Mouse (Mus musculus) hematopoietic stem cell, adult 5-6 weeks (primary cell): Measurements from ENCODE around the gene Creb3l2. TPM values are rescaled to one million over a fixed set of nuclear protein-coding genes. Genes with fewer than 3 reads are reported as not detected.
A peak's percentile ranks its signal among the peaks of the same experiment; 100 is the strongest.

ENCODE experiments used
- ATAC-seq, 2 experiments: fragments of 125-278 bp in 1 of 2; replicated peaks in 1 of 2; 2 replicates each; pipeline ENCODE4 v1.8.0; 2016 to 2017; ENCODE audit warnings: inconsistent platforms in 2 of 2, mild to moderate bottlenecking in 2 of 2, moderate number of reproducible peaks in 2 of 2, low read depth in 1 of 2, moderate TSS enrichment in 1 of 2; ENCODE audit not compliant: low FRiP score in 2 of 2, poor library complexity in 2 of 2, severe bottlenecking in 2 of 2, insufficient read depth in 1 of 2, low TSS enrichment in 1 of 2
- total RNA-seq: library from RNA; stranded (forward); fragments of 172-1452, 232-1000 nt; gene quantifications from 2 replicates; pipeline ENCODE4 v1.2.3, GENCODE M21; 2017

The Creb3l2 gene
- total RNA-seq, 1 experiment from 2014 or later, result 4.7 TPM

DNA sequence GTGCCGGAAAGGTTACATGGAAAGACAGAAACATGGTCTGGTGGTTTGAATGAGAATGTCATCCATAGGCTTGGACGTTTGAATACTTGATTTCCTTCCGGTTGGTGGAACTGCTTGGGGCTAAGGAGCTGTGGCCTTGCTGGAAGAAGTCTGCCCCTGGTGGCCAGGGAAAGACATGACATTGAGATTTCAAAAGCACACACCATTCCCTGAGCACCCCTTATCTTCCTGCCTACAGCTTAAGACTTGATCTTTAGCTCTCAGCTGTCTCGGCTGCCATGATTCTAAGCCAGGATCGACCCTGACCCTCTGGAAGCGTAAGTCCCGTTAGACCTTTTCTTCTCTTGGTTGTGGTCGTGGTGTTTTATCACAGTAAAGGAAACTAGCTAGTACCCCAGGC, 77.6 kb downstream of the Creb3l2 start:
- no peak for ATAC-seq

DNA sequence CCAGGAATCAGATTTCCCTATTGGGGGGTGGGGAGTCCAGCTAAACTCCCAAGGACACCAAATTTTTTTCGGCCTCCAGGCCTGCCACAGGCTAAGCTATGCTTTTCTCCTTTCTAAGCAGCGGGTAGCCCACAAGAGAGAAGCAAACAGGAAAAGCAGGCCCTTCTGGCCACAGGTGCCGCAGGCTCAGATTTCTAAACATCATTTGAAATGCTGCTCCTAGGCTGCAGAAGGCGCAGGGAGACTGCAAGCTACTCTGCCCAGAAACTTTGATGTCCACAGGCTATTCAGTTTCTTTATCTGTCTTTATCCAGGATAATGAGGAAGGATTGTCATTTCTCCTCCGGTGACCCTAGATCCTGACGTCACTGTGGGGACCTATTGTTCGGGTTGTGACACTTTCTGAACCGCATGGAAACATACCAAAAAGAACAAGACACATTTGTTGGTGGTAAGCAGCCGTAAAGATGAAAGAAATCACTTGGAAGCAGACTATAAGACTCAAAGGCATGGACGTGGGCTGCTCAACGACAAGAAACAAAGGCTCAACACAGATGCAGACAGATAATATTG, 81.0 kb downstream of the Creb3l2 start:
- ATAC-seq, result no peak

DNA sequence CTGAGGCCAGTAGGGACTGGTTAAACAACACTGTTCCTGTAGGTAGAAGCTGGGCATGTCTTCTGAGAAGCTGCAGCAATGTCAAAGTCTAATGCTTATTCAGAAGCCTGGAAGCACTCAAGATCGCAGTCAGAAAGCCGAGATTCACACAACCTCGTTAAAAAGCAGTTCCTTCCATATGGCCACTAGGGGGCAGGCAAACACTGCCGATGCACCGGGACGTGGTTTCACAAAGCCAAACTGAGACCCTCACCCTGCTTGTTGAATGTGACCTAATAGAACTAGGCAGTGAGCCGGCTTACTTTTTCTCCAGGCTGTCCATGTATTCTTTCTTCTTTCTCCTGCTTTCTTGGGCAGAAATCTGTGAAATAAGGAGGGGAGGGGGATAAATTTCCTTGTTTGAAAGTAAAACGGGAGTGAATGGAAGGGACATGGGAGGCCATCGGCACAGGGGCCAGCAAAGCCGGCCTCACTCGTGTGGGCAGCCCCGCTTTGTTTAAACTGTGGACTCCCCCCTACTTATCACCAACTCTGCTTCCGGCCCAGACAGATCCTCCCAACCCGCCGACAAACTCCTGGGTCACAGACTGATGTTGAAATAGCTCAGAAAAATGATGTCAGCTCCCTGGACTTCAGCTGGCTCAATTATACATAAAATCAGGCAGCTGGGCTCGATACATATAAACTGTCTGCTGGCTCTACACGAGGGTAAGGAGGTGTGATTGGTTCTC, 87.3 kb downstream of the Creb3l2 start:
- ATAC-seq, result peak; percentile 38 to 72; a peak in 2 of 4 replicates

DNA sequence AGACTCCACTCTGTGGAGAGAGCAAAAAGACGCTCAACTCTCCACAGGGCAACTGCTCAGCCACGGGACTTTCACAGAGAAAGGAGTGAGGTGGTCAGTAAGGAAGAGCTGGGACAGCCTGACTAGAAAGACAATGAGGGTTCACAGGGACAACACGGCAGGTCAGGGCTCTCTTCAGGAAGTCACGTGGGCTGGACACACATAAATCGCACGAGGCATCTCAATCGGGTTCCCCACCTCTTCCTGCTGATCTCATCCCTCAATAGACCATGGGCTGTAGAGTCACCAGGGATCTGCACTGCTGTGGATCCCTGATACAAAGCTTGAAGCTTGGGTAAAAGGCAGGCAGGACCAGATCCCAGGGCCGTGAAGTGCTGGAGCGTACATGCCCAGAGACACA, 88.3 kb downstream of the Creb3l2 start:
- ATAC-seq, result no peak

DNA sequence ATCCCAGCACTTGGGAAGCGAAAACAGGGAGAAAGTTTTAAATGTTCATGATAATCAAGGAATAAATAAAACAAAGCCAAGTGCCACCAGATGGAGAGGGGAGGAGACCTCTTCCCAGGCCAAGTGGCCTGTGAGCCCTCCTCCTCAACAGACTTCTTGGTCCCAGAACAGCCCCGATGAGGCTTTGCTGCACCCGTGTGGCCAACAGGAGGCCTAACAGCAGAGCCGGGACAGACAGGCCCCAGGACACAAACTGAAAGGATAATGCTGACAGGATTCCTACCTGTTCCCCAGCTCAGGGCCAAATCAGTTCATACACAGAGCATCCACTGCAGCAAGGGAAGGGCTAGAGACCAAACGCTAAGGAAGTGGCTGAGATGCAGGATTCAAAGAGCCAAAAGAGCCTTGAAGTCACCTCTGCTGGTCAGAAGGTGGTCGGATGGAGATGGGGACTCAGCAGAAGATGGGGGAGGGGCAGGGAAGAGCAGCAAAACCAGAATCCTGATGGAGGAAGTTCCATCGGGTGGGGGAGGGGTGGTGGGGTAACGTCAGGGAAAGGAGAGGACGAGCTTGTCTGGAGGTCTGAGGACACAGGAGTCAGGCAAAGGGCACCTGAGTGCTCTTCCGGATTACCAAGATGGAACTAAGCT, 90.1 kb downstream of the Creb3l2 start:
- ATAC-seq, result peak; percentile 84 to 88

DNA sequence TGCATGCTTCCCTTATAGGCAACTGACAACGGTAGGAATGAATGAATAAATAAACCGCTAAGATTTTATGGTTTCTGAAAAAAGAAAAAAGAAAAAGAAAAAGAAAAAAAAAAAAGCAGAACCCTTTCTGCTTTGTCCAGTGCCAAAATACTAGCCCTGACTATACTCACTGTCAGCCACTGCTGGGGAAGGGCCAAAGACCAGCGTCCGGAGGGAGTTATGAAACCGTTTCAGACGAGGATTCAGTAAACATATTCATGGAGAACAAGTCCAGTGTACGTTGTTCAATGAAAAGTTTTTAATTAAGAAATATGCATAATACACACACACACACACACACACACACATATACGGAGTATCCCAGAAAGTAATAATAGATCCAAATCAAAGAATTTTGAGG, 91.6 kb downstream of the Creb3l2 start:
- no peak for ATAC-seq

DNA sequence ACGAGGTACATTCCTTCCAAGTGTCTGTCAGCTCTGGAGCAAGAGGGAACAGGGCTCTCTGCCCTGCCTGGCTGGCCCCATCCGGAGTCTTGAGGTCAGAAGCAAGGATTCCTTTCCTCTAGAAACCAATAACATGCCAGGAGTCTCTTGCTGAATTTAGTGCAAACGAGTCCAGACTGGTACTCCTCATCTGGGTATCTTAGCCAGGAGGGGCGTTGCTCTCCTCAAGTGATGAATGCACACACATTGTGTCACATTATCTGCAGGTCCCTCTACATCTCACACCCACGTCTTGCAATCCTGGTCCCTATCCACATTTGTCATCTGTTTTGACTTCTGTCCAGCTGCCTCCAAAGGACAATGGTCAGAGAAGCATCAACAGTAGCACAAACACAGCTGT, 94.3 kb downstream of the Creb3l2 start:
- no peak for ATAC-seq

DNA sequence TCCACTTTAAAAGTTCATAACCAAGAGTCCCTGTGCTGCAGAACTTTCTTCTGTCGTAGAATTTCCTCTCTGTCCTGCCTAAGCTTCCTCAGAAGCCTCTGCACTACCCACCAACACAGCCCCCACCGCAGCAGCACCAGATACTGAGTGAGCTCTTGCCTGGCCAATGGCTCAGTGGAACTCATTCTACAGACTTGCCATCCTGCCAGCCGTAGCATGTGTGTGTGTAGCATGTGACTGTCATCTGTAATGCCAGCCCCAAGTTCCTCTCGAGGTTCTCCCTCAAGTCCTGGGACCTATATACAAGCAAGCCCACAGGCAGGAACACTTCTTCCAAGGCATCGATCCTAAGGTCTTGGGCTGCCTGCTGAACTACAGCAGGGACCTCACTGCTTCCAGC, 103.9 kb downstream of the Creb3l2 start:
- no peak for ATAC-seq

DNA sequence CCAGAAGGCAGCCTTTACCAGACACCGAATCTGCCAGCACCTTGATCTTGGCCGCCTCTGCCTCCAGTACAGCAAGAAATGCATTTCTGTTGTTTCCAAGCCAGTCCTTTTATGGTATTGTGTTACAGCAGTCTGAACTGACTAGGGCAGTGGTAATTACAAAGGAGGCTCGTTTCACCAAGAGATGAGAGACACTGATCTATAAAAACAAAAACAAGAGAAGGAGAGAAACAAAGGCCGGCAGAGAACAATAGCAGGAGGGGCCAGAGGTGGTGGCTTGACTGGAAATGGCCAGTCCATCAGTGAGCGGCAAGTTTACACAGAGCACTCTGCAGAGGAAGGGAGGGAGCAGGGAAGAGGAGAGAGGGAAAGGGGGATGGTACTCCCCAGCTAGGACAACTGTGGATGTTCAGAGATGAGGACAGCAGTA, 105.1 kb downstream of the Creb3l2 start:
- ATAC-seq, result no peak

DNA sequence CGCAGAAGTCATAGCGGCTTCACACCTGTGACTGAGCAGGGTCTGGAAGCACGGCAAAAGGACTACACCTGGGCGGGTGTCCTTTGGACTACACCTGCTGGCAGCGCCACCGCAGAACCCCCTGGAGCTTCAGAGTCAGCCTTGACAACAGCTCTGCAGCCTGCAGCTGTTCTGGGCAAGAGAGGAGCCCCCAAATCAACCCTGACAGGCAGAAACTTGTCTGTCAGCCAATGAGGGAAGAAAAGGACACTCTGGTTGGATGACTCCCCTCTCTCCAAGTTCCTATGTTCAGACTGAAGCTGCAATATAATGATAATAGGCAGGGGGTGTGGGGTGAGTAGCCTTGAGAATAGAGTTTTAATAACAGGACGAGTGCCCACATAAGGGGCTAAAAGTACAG, 105.6 kb downstream of the Creb3l2 start:
- ATAC-seq, result no peak

DNA sequence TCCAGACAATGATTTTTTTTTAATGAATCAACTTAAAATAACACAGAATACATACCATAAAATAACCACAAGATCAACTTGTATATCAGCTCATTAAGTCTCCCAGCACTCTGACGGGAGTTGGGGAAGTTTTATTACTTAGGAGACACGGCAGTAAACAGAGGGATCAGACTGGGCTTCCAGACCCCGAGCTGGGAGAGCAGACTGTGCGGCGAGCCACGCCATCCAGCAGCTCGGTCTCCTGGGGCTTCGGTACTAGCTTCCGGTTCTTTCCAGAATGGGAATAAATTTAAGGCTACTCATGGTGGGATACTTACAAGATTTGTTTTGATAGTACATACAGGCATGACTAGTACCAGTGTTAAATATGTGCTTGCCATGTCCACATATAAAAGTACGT, 109.1 kb downstream of the Creb3l2 start:
- no peak for ATAC-seq

DNA sequence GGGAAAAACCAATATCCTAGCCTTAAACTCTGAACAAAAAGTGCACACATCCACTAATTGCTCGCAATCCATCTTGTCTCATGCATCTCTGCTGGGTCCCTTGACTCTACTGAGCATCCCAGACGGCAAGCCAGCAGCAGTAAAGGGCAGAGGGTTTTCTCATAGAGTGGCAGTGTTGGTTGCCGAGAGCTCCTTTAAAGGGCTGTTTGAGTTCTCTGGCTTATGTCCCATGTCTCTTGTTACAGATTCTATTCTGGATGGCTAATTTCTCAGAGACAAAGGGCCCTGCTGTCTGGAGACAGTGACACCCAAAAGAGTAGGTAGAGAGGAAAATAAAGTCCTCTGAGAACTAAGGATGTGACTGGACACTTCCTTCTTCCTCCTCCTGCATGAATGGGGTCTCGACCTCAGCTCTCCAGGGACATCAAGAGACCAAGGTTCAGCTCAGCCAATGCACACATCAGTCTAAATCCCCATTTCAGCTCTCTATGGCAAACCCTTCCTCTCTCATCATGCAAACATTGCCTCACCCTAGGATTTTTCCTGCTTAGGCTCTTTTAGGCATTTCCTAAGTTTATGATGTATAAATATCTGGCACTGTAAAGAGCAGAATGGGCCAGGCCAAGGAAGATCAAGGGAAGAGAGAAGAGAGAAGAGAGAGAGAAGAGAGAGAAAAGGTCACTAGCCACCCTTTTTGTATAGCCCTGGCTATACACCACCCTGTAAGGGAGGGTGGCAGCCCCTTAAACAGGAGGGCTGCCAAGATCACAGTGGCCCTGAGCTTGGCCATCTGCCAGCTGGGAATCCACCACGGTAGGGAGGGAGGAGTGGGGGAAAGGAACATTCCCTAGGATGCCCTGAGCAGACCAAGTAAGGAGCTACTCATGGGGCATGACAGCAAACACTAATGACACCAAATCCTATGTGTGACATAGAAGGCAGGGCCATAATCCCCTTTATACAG, 111.8 kb downstream of the Creb3l2 start:
- no peak for ATAC-seq

DNA sequence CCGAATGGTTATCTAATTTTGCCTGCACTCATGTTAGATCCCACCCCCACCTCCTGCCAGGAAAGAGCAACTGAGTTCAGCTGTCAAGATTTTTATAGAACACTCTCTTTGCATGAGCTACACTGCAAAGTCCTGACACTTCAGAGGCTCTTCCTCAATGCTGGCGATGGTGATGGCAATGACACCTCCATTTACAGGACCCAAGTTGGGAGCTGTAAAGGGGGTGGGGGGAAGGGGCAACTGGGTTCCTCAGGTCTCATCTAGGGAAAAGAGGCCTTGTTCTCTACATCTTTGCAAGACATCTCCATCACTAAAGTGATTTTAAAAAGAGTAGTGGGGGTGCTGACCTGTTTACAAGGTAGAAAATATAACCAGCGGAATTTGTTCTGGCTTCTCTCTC, 112.6 kb downstream of the Creb3l2 start:
- no peak for ATAC-seq

DNA sequence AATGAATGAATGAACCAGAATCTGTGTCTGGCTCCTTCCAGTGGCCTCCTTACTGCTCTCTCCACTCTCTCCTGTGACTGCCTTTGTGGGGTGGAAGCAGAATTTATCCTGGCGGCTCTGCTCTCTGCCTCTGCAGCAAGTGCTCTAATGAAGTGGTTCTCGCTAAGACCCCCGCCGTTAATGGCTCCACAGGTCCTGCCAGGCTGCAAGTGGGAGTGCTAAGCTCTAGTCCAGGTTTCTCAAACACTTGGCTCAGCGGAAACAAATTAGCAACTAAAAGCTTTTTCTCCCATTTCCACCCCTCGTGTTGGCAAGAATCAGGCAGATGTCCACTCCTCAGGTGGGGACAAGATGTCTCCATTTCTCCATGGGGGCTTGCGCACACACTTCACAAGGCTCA, 113.3 kb downstream of the Creb3l2 start:
- no peak for ATAC-seq

DNA sequence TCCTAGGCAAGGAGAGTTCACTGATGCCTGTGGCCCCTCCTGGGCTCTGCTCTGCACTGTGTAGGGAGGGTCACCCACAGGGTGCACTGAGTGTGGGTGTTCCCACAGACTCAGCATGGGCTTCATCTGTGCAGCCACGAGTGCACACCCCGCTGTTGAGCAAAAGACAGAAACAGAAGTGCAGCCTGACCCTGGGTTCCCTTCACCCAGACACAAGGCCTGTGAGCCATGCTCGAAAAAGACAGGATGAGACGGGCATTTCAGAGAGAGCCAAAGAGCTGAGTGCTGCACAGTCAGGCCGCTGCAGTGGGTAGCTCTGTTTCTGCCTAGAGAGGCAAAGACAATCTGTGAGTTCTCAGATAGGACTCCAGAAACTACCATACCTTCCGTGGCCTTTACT, 114.4 kb downstream of the Creb3l2 start:
- no peak for ATAC-seq

DNA sequence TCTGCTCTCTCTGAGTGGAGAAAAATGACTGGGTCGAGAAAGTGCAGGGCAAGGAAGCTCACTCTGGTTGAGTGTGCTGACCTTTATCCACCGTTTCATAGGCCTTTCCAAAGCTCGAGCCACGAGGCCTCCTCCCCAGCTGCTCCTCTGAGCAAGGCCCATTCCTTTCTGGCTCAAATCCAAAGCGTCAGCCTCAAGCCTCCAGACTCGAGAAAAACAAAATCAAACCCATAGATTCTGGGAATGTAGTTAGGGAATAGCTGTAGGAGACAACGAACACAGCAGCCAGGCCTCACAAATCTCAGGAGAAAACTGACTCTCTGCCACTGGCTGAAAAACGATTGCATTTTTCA, 115.4 kb downstream of the Creb3l2 start:
- ATAC-seq, result no peak

DNA sequence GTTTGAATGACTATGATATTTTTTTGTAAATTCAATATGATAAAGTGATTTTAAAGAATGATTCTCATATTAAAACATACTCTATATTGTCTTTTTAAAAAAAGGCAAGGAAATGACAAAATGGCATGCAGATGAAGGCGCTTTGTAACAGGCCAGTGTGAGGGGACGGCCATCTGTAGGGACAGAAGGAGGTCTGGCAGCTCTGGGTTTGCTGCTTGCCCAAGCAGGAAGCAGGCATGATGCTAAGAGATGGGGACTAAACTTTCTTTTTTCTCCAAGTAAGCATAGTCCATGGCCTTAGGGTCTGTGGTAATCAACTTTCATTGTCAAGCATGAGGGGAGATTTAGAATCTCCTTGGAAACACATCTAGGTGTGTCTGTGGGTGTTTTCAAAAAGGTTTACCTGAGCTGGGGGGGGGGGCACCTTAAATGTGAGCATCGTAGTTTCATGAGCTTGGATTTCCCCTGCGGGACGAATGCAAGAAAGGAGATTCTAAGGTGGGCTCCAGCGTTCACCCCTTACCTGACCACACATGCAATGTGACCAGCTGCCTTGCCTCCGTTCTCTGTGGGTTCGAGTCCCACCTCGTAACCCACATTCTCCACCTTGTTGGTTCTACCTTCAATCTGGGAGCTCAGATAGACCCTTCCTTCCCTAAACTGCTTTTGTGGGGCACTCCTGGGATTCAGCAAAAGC, 115.9 kb downstream of the Creb3l2 start:
- ATAC-seq, result no peak
